10 mouse cellular contexts compared by ENCODE assay signal in genomic region chr12:100640726-100641125, GRCm38 (mm10).
"Had no signal": no experiment of that assay in that cellular context is flagged by ENCODE, and none has a peak within 500 bp of the region (broad histone marks: within the 10 kb centered on the region; RNA-seq: fewer than 3 reads in every experiment).

No protein-coding gene starts in this region.

- H3K9me3 ChIP-seq: limb, embryonic 13.5 days; liver, embryonic 12.5 days; midbrain, embryonic 13.5 days had no signal

- H3K4me2 ChIP-seq: limb, embryonic 13.5 days; liver, embryonic 12.5 days; lung, embryonic 14.5 days; midbrain, embryonic 13.5 days had no signal

- H3K27ac ChIP-seq: left cerebral cortex, adult 2 months; liver, embryonic 12.5 days; midbrain, embryonic 13.5 days had no signal

- H3K9ac ChIP-seq: limb, embryonic 13.5 days; liver, embryonic 12.5 days; lung, embryonic 14.5 days; midbrain, embryonic 13.5 days had no signal

- ATAC-seq: liver, embryonic 12.5 days; midbrain, embryonic 13.5 days had no signal

- H3K36me3 ChIP-seq: limb, embryonic 13.5 days; liver, embryonic 12.5 days; midbrain, embryonic 13.5 days had no signal

- H3K27me3 ChIP-seq: limb, embryonic 13.5 days; liver, embryonic 12.5 days; midbrain, embryonic 13.5 days had no signal

- DNase-seq: kidney, adult 8-10 months; kidney, postnatal 25 days; lung, embryonic 14.5 days; lung, postnatal 10 days; thymus, adult 18-20 months; thymus, postnatal 25 days had no signal

- H3K4me3 ChIP-seq: left cerebral cortex, adult 2 months; limb, embryonic 13.5 days; liver, embryonic 12.5 days; midbrain, embryonic 13.5 days had no signal
